Mouse (Mus musculus): ENCODE results near the gene Ccnd1. TPM values are rescaled to one million over a fixed set of nuclear protein-coding genes. Genes with fewer than 3 reads are reported as not detected.
A peak's percentile ranks its signal among the peaks of the same experiment; 100 is the strongest.

Gene Ccnd1
- 1 to 10 TPM; 5.2 to 7.4 TPM for total RNA-seq (2021)
- long read RNA-seq, experiment 1, partial matches to known transcripts, result 0 of 3 reads
- long read RNA-seq, experiment 1, other reads (novel, unspliced or antisense), result 3 of 3 reads
- long read RNA-seq, experiment 2, partial matches to known transcripts, result 2 of 3 reads
- long read RNA-seq, experiment 2, other reads (novel, unspliced or antisense), result 0 of 3 reads

DNA sequence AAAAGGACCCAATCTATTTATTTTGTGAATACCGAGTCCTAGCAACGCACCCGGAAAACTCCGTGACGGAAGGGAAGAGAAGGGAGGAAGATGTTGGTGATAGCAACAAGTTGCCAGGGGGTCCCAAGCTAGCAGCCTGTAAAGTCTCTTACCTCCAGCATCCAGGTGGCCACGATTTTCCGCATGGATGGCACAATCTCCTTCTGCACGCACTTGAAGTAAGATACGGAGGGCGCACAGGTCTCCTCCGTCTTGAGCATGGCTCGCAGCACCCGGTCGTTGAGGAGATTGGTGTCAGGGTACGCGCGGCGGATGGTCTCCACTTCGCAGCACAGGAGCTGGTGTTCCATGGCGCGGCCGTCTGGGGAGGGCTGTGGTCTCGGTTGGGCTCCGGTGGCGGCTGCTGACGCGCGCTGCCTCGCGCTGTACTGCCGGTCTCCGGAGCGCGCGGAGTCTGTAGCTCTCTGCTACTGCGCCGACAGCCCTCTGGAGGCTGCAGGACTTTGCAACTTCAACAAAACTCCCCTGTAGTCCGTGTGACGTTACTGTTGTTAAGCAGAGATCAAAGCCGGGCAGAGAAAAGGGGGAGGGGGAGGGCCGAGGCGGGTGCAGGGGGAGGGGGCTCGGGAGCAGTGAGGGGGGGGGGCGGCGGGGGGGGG is at the start of gene Ccnd1:
Gene Ccnd1 (minus strand): TSS at position 582 of the 659 bp plus-strand sequence.
- peak in 1 of 2 experiments; percentile 49 for DNase-seq
- intact Hi-C loops (cut with DNase I), result loop anchor here (2.0 to 5.0 kb wide), 4 partner anchors 83 to 253 kb away; no protein-coding TSS in a partner anchor

DNA sequence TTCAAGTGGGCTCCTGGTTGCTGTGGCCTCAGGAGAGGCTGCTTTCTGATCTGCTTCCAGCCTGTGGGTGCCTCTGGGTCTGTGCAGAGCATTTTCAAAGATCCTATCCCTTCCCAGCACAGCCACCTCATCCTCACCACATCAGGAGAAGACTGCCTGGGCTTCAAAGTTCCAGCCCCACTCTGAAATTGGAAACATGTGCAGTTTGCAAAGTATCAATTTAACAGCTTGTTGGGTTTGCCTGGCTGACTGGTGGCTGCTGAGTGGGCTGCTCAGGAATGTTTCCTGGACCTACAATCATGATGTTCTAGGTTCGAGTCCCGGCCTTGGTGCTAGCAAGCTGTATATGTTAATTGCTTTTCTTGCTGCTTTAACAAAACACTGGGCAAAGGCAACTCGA is 49.1 kb upstream of the Ccnd1 start:
- intact Hi-C loops (cut with DNase I), result no loop called here
- DNase-seq, result no peak

GRCm38 (mm10) chr7:144985100-144985499 is 45.4 kb upstream of the Ccnd1 start:
- no peak for DNase-seq
- intact Hi-C loops (cut with DNase I), result no loop called here

GRCm38 (mm10) chr7:144982358-144983110 is 42.8 kb upstream of the Ccnd1 start:
- no peak for DNase-seq
- intact Hi-C loops (cut with DNase I), result no loop called here

DNA sequence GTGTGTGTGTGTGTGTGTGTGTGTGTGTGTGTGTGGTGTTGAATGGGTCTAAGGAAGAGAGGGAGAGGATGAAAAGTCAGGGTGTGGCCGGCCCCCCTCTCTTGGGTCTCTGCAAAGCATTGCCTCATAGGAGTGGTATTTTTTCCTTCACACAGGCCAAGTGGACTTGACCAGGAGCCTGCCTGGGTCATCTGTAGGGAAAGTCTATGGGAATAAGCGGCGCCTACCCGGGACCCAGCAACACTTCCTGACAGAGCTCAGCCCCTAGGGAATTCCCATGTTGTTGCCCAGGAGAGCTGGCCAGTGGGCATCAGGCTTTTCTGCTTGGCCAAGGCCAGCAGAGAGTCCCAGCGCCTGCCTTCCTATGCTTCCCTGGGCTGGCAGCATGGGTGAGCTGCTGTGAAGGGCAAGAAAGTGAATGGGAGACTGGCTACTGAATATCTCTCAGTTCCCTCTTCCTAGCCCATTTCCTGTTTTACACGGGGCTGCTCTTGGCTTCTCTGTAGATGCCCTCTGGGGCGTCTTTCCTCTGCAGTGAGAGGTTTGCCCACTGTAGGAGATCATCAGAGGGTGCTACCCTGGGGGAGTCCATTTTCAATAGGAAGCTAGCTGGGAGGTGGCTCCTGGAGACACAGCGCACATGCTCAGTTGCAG is 41.8 kb upstream of the Ccnd1 start:
- DNase-seq, result no peak
- intact Hi-C loops (cut with DNase I), result no loop called here

DNA sequence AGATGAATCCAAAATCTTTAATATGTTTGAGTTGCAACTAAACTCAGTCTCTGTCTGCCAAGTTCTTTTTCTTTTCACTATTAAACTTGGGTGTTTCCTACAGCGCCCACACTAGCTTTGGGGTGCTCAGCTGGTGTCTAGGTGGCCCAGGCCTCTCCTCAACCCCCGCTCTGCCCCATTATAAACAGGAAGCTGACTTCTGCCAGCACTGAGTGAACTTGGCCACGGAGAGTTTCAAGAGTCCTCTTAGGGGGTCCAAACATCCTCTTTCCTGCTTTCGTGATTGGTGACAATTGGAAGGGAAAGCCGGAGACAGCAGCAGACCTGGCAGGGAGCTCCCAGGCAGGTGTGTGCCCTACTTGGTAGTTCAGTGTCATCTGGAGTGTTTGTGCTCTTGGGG is 40.1 kb upstream of the Ccnd1 start:
- intact Hi-C loops (cut with DNase I), result no loop called here
- DNase-seq, result no peak

- DNase-seq, result no peak
These were observed 37.4 kb upstream of the Ccnd1 start for GRCm38 (mm10) chr7:144977121-144977520.

DNA sequence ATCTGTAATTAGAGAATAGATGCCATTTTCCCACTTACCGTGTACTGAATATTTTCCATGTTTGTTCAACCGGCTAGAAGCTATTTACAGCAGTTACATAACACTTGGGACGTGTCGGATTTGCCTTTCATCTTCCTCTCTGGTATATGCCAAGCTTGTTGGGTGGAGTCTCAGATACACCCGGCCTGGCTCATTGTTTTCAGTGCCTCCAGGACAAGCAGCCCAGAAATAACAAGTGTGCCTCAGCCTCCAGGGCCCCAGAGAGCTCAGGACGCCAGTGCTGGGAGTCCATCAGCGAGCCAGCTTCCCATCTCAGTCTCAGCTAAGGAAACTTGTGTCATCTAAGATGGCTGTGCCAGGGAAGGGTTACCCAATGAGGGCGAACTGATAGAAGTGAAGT is 33.7 kb upstream of the Ccnd1 start:
- peak in 1 of 2 experiments; percentile 13 for DNase-seq
- intact Hi-C loops (cut with DNase I), result no loop called here

More at GRCm38 (mm10) chr7:144977121-144977520, 37.4 kb upstream of the Ccnd1 start:
- intact Hi-C loops (cut with DNase I), result no loop called here

DNA sequence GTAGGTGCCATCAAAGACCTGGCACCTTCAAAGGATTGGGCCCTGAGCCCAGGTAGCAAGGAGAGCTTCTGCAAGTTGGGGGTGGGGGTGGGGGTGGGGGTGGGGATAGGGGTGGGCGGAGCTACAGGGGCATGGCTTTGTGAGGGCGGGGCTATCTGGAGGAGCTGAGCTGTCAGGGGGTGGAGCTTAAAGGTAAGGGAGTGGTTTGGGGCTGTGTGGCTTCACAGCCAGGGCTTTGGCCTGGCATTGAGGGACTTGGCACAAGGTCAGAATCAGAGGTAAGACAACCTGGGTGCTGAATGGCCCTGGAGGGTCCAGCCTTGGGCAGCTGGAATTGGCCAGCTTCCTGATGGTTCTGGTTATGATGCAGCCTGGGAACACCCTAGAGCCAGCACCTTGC is 32.0 kb upstream of the Ccnd1 start:
- intact Hi-C loops (cut with DNase I), result no loop called here
- DNase-seq, result no peak

GRCm38 (mm10) chr7:144970997-144971768 is 31.5 kb upstream of the Ccnd1 start:
- intact Hi-C loops (cut with DNase I), result no loop called here

GRCm38 (mm10) chr7:144965893-144966292 is 26.2 kb upstream of the Ccnd1 start:
- DNase-seq, result no peak
- intact Hi-C loops (cut with DNase I), result no loop called here

More at GRCm38 (mm10) chr7:144970997-144971768, 31.5 kb upstream of the Ccnd1 start:
- no peak for DNase-seq

DNA sequence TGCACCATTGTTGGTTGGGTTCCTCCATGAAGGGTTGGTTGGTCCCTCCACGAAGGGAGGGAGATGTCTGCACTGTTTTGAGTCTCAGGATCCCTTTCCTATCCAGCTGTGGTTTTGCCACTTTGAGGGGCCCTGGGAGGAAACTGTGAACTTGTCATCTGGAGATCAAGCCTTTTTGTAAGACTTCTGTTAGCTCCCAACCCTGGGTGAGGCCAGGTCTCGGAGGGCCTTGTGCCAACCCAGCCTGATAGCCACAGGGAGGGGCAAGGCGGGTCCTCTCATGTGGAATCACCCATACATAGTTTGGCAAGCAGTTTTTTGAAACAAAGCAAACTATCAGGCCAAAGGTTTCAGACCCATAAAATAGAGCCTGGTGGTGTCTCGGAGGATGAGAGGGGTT is 24.6 kb upstream of the Ccnd1 start:
- DNase-seq, result no peak
- intact Hi-C loops (cut with DNase I), result no loop called here

- intact Hi-C loops (cut with DNase I), result no loop called here
- no peak for DNase-seq
These were observed 24.2 kb upstream of the Ccnd1 start for GRCm38 (mm10) chr7:144963911-144964310.

DNA sequence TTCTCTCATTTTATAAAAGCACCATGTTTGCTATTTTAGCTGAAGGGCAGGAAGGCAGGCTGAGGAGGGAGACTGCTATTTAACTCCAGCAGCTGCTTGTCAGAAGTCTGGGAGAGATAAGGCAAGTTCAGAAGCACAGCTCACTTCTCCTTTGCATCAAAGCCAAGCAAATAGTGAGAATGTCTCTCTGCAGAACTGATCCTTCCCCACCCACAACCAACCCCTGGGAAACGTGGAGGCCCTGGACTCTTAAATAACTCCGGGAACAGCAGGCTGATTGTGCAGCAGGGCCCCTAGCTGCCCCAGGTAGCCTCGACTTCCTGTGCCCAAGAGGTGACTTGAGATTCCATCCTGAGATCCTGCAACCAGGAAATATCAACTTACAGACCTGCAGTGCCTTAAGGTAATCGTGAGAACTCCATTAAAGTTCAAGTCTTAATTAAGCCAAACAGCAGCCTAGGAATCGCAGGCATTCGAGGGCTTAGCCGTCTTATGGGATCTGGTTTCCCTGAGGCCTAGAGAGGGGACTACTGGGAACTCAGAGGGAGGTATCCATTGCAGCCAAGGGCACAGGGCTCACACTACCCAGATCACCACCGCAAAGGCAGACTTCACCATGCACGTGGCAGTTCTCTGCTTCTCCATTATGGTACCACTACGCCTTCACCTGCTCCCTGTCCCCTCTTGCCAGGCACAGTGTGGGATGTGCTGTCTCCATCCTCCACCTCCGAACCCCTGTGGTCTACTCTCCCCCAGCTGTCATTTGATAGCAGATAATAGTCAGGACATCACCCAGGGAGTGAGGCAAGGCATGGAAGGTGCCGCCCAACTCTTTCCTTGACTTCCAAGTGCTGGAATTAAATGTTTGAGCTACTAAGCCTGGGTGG is 19.0 kb upstream of the Ccnd1 start:
- no peak for DNase-seq
- intact Hi-C loops (cut with DNase I), result no loop called here

DNA sequence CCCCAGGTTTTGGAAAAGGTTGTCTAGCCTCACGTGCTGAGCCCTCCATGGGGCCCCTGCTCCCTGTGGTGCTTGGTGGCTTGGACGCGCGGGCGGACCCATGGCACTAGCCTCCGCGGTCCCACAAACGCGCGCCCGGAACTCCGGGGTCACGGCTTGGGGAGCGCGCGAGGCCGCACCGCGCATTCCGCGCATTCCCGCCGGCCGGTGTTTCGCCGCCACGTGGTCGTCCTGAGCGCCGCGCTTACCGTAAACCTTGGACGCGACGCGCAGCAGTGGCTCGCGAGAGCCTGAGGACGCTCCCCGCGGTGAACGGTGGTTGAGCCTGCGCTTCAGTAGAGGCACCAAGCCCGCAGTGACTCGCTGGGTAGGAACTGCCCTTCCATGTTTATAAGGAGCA is 3.5 kb upstream of the Ccnd1 start:
- DNase-seq, result peak; percentile 48 to 55
- intact Hi-C loops (cut with DNase I), result loop anchor here (5.0 kb wide), 1 partner anchor 79 kb away; no protein-coding TSS in a partner anchor

DNA sequence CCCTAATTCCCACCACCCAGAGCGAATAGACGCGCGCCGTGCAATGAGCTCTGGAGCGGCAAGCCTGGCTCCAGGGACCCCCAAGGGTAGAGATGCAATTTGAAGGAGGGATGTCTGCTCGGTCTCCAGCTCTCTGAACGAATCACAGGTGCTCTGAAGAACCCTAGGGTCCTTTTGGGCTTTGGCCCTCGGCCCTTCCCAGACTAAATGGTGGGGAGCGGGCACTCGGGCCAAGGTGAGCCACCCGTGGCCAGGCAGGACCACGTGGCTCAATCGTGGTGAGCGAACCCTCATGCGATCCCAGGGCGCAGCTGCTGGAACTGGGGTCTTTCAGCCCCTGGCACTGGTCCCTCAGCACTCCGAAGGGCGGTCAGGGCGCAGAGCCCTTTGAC is 3.0 kb upstream of the Ccnd1 start:
- intact Hi-C loops (cut with DNase I), result loop anchor here (5.0 kb wide), 1 partner anchor 80 kb away; no protein-coding TSS in a partner anchor
- DNase-seq, result no peak

- DNase-seq, result no peak
- intact Hi-C loops (cut with DNase I), result loop anchor here (5.0 kb wide), 1 partner anchor 80 kb away; no protein-coding TSS in a partner anchor
These were observed 2.5 kb upstream of the Ccnd1 start for GRCm38 (mm10) chr7:144942071-144942743.

DNA sequence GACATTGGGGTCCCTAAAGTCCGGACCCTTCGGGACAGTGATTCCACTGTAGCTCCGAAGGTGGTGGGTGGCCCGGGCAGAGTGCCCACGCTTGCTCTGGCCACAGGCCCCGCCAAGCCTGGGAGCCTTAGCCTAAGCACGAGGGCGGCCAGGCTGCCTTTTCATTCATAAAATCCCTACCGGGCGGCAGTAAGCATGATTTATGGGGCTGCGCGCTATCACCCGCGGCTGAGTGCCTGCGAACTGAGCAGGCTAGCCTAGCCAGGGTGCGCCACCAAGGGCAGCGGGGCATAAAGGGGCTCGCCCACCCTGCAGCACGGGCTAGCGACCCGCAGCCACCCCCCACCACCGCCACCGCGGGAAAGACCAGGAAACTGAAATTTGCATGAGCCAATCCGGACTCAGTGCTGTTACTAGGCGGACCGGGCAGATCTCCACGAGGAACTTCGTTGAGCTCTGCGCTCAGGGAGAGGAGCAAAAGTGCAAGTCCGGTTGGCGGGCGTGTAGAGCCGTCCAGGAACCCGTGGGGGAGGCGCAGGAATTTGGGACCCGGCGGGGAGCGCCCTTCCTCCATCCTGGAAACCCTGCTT is 1.6 kb upstream of the Ccnd1 start:
- peak; percentile 75 for DNase-seq
- intact Hi-C loops (cut with DNase I), result loop anchor here (5.0 kb wide), 1 partner anchor 81 kb away; no protein-coding TSS in a partner anchor

Measured in gastrocnemius, postnatal 36 days (tissue).